Comparison of ENCODE assay signal across 8 mouse cellular contexts in genomic region chr6:55016710-55017583, GRCm38 (mm10). TPM values are rescaled to one million over a fixed set of nuclear protein-coding genes. Genes with fewer than 3 reads are reported as not detected.
A peak's percentile ranks its signal among the peaks of the same experiment; 100 is the strongest.
DNase-seq lines count a peak whose midpoint lies in the region; ATAC-seq and TF ChIP-seq lines count a peak whose summit lies in the region.

No protein-coding gene starts in this region.

- DNase-seq in urinary bladder, postnatal 25 days (ENCODE audit: low spot score) = peak; percentile 43
- no peak for DNase-seq in urinary bladder, adult 2 months (ENCODE audit: low spot score)
- peak; percentile 24 to 27 for DNase-seq in gastrocnemius, adult 8-10 months (ENCODE audit: low spot score in 2 of 2)
- peak; percentile 65 for DNase-seq in left cerebral cortex, adult 11 months (ENCODE audit: low spot score)
- DNase-seq in lung, postnatal 25 days (ENCODE audit: low spot score) = peak; percentile 80
- peak; percentile 86 for DNase-seq in retina, postnatal 1 day

- peak; percentile 89 for ATAC-seq in hindbrain, embryonic 16.5 days

- H3K4me3 ChIP-seq in cortical plate, adult 2 months (ENCODE audit: insufficient read depth, low read length) = no peak overlapping the region
- no peak overlapping the region for H3K4me3 ChIP-seq in hindbrain, embryonic 16.5 days (ENCODE audit: low read length)

- no peak for TF ChIP-seq POLR2A in cortical plate, adult 2 months (IDR thresholded peaks at IDR 0.05; ENCODE audit: extremely low read depth, insufficient read depth, low read length)

- no peaks in the 10 kb centered on the region for H3K27me3 ChIP-seq in hindbrain, embryonic 16.5 days (replicated peaks; ENCODE audit: control insufficient read depth, insufficient read depth, low read length)

- H3K4me2 ChIP-seq in hindbrain, embryonic 16.5 days (ENCODE audit: low read length) = peak overlapping the region; percentile 30

- peak; percentile 88 for TF ChIP-seq CTCF in cortical plate, adult 2 months (IDR thresholded peaks at IDR 0.05; ENCODE audit: extremely low read depth, insufficient read depth, low read length)

- H3K27ac ChIP-seq in cortical plate, adult 2 months (ENCODE audit: insufficient read depth, low read length) = no peak overlapping the region
- H3K27ac ChIP-seq in hindbrain, embryonic 16.5 days (ENCODE audit: low read depth, low read length) = no peak overlapping the region

- H3K9me3 ChIP-seq in hindbrain, embryonic 16.5 days (ENCODE audit: control insufficient read depth, low read length) = no peaks in the 10 kb centered on the region

- H3K36me3 ChIP-seq in hindbrain, embryonic 16.5 days (ENCODE audit: control insufficient read depth, insufficient read depth, low read length) = no peaks in the 10 kb centered on the region

- H3K4me1 ChIP-seq in cortical plate, adult 2 months (ENCODE audit: control insufficient read depth, insufficient read depth, low read length) = no peaks in the 10 kb centered on the region
- peaks cover 7% of the 10 kb centered on the region for H3K4me1 ChIP-seq in hindbrain, embryonic 16.5 days (ENCODE audit: control insufficient read depth, insufficient read depth, low read depth, low read length)

- H3K9ac ChIP-seq in hindbrain, embryonic 16.5 days (ENCODE audit: low read depth, low read length) = 0 out of 2 replicates have a peak overlapping the region, but pooled peaks have one; percentile 13

- 27% methylated on average over 15 of the region's 15 CpGs for WGBS in hindbrain, embryonic 16.5 days

RNA-seq across cellular contexts. Expression of gene Gars, which starts 20.9 kb away (rescaled TPM):
- polyA plus RNA-seq in urinary bladder, adult 2 months (2012; rRNA removed) = 55.9 and 57.9 TPM in 2 replicates
- 96.8 and 99.2 TPM in 2 replicates for polyA plus RNA-seq in cortical plate, adult 2 months (2012; rRNA removed)
- total RNA-seq in gastrocnemius, adult 8-10 months (2022) = 10 to 100 TPM; 59.6 to 64.6 (median 60.4) TPM
- 209 and 213 TPM in 2 replicates for polyA plus RNA-seq in hindbrain, embryonic 16.5 days (2015; fragmentation: Nextera tagmentation; extraction: Ambion mirVana)

RNA-seq across cellular contexts. Expression of gene Ggct, which starts 24.2 kb away (rescaled TPM):
- 4.6 and 7.5 TPM in 2 replicates for polyA plus RNA-seq in urinary bladder, adult 2 months (2012; rRNA removed)
- polyA plus RNA-seq in cortical plate, adult 2 months (2012; rRNA removed) = 16.6 and 19.8 TPM in 2 replicates
- 10 to 100 TPM in 1 of 4 experiments, 1 to 10 TPM in 3; 8.0 to 10.1 (median 8.7) TPM for total RNA-seq in gastrocnemius, adult 8-10 months (2022)
- 14.3 and 20.5 TPM in 2 replicates for polyA plus RNA-seq in hindbrain, embryonic 16.5 days (2015; fragmentation: Nextera tagmentation; extraction: Ambion mirVana)

RNA-seq across cellular contexts. Expression of gene Nod1, which starts 44.5 kb away (rescaled TPM):
- 22.1 and 23.4 TPM in 2 replicates for polyA plus RNA-seq in urinary bladder, adult 2 months (2012; rRNA removed)
- polyA plus RNA-seq in cortical plate, adult 2 months (2012; rRNA removed) = 6.0 and 6.4 TPM in 2 replicates
- 1 to 10 TPM; 7.0 to 8.9 (median 7.9) TPM for total RNA-seq in gastrocnemius, adult 8-10 months (2022)
- 3.1 and 3.6 TPM in 2 replicates for polyA plus RNA-seq in hindbrain, embryonic 16.5 days (2015; fragmentation: Nextera tagmentation; extraction: Ambion mirVana)
